Mouse (Mus musculus): ENCODE data around the gene Samd9l.
"Not testable (repeated sequence)": the region's sequence is repeated elsewhere in the genome, so short reads cannot be mapped to it uniquely, and the experiment has no call there.

The Samd9l gene

DNA sequence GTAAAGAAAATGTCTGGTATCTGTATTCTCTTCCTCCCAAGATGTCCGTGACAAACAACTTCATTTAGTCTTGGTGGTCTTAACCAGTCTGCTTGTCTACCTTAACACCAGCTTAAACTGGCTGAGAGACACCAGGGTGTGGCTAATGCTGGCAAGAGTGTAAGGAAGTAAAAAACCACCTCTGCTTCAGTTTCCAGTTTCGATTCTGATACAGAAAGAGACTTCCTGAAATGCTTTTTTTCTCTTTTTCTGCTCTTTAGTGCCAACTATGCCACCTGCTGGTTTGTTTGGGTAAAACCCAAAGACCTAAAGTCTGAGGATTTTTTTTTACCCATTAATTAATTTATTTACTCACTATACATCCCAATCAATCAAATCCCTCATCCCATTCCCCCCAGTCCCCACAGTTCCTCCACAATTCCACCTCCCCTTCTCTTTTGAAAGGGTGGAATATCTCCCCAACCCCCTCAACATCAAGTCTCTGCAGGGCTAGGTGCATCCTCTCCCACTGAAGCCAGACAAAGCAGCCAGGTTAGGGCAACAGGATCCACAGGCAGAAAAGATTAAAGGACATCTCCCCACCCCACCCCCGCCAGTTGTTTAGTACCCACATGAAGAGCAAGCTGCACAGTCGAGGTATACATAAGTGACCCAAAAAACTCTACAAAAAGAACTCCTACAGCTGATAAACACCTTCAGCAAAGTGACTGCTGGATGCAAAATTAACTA is at the start of gene Samd9l:
Gene Samd9l (minus strand): TSS at position 233 of the 729 bp plus-strand sequence.
- DNase-seq (ENCODE audit: low spot score) = peak; percentile 43

DNA sequence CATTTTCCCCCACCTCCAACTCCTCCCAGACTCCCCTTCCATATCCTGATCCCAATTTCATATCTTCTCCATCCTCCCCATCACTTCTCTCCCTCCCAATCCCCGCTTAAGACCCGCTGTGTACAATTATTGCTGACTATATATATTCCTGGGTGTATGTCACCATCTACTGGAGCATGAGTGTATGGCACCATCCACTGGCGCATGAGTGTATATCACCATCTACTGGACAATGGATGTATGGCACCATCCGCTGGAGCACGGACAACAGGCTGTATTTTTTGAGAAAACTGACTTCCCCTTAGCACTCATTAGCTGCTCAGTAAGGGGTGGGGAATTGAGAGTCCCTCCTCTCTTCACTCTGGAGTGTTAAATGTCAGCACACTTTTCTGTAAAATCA is 48.0 kb upstream of the Samd9l start:
- DNase-seq (ENCODE audit: low spot score) = peak; percentile 30

DNA sequence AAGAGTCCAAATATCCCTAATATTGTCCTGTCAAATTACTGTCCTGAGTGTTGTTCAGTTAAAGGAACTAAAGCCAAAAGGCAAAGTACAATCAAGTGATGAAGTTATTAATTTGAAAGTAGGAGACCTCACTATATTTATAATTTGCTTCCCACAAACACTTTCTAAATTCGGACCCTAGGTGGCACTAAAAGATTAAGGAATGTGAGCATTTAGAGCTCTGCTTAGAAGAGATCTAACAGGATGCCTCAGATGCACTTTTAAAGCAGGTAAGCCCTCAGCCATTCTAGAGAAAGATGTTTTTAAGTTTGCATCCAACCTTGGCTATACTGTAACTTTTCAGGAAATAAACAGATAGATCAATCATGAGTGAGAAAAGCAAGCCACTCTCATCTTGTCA is 44.5 kb upstream of the Samd9l start:
- no peak for DNase-seq (ENCODE audit: low spot score)

DNA sequence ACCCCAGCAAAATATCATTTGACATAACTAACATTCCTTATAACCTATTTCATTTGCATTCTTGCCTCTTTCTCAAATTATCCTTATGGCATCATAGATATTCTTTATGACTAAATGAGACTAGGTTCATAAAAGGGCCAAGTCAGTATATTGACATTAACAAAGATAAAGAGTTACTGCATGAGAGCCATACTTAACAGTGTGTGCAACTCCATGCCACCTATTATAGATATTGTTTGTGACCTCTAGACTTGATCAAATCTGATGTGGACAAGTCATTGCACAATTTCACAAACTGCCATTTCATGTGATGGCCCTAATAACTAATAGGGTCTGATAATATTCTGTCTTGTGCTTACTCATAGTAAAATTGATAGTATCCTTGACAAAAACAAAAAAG is 36.7 kb upstream of the Samd9l start:
- DNase-seq (ENCODE audit: low spot score) = no peak

DNA sequence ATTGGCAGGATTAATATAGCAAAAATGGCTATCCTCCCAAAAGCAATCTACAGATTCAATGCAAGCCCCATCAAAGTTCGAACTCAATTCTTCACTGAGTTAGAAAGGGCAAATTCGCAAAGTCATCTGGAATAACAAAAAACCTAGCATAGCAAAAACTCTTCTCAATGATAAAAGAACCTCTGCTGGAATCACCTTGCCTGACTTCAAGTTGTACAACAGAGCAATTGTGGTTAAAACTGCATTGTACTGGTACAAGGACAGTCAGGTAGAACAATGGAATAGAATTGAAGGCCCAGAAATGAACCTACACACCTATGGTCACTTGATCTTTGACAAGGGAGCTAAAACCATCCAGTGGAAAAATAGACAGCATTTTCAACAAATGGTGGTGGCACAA is 31.6 kb upstream of the Samd9l start:
- not testable (repeated sequence) for DNase-seq (ENCODE audit: low spot score)

DNA sequence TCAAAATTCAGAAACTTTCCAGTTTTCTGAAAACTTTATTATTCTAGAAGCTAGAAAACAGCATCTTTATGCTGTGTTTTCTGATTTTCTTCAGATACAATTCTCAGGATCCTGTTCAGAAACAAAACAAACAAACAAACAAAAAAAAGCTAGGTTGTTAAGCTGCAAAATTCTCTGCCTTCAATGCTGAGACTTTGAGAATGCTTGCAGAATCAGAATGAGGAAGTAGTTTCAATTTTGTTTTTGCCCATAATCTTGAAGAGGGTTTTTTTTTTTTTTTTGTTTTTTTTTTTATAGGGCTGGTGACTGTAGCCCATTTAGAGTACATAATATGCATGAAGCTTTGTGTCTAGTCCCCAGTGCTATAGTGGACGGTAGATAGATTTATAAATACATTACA is 27.7 kb upstream of the Samd9l start:
- DNase-seq (ENCODE audit: low spot score) = no peak

DNA sequence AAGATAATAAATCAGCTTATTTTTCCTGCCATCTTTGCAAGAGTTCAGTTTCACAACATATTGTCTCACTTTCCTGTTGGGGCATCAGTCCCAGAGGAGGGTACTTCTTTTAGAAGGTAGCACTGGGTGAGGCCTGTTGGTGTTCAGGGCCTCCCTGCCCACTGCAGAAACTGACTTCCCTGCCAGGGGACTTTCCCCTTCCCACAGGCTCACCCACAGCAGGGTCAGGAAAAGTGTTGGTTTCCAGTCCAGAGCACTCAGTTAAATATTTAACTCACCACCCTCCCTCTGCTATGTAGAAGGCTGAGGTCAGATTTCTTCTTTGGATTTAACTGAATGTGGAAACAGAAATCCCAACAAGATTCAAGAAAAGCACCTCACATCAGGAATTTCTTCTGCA is 26.0 kb upstream of the Samd9l start:
- not testable (repeated sequence) for DNase-seq (ENCODE audit: low spot score)

DNA sequence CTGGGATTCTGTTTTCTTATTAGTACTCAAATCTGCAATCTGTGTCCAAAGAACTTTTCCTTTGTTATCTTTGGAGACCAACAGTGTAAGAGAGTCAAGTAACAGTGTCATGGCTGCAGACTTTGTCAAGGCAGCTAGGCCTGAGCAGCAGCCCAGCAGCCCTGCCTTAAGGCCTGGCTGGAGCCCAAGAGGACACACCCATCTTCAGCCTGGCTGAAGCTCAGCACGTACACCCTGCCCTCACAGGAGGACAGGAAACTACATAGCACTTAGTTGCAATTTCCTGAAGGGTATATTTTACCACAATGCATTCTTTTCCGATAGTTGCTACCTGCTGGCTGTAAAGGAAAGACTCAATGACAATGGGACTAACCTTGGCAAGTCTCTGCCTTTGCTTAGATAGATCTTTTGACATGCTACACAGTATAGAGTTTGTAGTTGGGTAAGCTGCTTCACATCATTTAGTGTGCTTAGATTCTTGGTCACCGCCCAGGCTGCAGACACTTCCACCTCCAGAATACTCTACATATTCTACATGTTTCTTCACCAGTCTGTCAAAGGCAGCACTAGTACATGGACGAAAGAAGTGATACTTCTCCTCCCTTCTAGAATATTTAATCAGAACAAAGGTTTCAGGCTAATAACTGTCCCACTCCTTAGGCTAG is 25.4 kb upstream of the Samd9l start:
- DNase-seq (ENCODE audit: low spot score) = peak; percentile 29

DNA sequence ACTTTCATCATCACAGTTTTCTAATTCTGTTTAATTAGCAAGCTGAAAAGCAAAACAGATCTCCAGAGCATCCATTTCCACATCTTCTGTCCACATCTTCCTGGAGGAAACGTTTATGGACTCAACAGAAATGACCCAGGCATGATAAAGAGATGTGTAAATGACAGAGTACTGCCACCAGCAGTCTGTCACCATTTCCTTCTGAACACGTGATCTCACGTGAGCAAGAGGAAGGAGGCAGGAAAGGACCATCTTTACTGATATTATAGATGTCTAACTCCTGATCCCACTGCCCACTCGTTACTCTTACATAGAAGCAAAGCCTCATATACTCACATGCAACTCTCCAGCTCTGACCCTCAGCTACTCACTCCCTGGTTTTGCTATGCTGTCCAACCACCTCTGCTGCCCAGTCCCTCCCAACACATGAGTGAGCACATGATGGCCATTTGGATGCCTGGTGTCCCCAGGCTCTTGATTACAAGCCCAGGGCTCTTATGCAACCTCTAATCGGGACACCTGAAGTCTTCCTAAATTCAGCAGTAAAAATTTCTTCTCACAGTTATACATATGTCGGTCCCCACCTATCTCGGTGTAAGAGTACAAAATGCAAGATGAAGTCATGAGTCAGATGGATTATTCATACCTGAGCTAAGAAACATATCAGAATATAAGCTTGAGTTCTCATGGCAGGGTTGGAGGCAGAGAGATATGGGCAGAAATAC is 2.0 kb downstream of the Samd9l start:
- not testable (repeated sequence) for DNase-seq (ENCODE audit: low spot score)

DNA sequence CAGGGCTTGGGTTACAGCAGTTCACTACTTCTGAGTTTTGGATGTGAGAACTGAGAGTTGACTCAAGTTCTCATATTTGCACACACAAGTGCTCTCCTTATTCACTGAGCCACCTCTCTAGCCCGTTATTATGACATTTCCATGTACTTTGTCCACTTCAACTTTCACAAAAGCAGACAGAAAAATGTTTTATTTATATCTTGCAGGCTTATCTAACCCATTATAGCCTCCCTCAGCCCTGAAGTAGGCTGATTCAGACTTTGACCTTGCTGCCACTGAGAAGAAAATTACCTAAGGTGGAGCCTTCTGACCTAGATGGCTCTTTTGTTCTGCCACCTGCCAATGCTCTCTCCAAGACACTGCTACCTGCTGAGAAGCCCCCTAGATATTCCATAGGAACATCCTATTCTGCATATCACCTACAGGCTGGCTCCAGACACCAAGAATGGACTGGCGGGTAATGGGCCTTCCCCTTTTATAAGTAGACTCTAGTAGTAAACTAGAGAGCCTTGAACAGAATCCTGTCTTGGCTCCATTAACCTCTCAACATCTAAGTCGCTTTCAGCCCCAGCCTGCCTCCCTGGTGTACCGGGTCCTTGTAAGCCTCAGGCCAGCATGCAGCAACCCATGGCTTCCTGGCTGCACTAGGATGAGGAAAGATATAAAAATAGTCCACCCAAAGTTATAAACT is 3.3 kb downstream of the Samd9l start:
- DNase-seq (ENCODE audit: low spot score) = not testable (repeated sequence)

DNA sequence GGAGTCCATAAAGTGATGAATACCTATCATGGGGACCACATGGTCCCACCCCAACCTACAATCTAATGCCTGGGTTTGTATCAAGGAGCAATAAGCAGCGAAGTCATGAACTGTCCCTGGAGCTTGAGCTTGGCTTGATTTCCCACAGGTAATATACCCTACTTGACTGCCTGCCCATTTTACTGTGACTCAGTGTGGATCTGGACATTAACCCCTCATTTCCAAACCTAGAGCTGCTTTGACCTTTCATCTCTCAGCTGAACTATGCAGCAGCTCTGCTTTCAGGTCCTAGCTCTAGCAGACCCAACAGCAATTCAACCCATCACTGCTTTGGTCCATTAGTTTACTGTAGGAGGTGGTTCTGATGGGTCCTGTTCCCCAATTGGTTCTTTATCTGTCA is 9.4 kb downstream of the Samd9l start:
- DNase-seq (ENCODE audit: low spot score) = no peak

DNA sequence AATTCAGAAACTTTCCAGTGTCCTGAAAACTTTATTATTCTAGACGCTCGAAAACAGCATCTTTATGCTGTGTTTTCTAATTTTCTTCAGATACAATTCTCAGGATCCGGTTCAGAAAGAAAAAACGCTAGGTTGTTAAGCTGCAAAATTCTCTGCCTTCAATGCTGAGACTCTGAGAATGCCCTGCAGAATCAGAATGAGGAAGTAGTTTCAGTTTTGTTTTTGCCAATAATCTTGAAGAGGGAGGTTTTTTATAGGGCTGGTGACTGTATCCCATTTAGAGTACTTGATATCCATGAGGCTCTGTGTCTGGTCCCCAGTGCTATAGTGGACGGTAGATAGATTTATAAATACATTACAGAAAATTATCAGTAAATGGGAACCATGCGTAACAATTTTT is 12.8 kb downstream of the Samd9l start:
- DNase-seq (ENCODE audit: low spot score) = no peak

DNA sequence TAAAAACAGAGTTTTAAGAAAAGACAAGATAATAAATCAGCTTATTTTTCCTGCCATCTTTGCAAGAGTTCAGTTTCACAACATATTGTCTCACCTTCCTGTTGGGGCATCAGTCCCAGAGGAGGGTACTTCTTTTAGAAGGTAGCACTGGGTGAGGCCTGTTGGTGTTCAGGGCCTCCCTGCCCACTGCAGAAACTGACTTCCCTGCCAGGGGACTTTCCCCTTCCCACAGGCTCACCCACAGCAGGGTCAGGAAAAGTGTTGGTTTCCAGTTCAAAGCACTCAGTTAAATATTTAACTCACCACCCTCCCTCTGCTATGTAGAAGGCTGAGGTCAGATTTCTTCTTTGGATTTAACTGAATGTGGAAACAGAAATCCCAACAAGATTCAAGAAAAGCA is 14.6 kb downstream of the Samd9l start:
- DNase-seq (ENCODE audit: low spot score) = not testable (repeated sequence)

DNA sequence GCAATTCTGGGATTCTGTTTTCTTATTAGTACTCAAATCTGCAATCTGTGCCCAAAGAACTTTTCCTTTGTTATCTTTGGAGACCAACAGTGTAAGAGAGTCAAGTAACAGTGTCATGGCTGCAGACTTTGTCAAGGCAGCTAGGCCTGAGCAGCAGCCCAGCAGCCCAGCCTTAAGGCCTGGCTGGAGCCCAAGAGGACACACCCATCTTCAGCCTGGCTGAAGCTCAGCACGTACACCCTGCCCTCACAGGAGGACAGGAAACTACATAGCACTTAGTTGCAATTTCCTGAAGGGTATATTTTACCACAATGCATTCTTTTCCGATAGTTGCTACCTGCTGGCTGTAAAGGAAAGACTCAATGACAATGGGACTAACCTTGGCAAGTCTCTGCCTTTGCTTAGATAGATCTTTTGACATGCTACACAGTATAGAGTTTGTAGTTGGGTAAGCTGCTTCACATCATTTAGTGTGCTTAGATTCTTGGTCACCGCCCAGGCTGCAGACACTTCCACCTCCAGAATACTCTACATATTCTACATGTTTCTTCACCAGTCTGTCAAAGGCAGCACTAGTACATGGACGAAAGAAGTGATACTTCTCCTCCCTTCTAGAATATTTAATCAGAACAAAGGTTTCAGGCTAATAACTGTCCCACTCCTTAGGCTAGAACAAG is 15.1 kb downstream of the Samd9l start:
- not testable (repeated sequence) for DNase-seq (ENCODE audit: low spot score)

DNA sequence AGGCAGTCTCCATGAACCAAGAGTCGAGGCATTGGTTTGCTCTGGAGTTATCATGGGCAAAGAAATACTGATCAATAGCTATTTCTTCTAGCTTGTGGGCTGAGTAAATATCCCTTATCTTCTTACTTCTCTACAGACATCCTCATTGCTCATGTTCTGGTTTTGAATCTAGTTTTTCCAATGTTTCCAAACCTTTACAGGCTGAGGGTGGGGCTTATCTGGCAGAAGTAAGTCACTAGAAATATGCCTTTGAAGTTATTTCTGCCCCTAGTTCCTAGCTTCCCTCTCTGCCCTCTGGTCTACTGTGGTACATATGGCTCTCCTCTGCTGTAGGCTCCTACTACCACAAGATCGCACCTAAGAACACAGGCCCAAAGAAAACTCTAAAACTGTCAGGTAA is 20.2 kb downstream of the Samd9l start:
- DNase-seq (ENCODE audit: low spot score) = no peak

DNA sequence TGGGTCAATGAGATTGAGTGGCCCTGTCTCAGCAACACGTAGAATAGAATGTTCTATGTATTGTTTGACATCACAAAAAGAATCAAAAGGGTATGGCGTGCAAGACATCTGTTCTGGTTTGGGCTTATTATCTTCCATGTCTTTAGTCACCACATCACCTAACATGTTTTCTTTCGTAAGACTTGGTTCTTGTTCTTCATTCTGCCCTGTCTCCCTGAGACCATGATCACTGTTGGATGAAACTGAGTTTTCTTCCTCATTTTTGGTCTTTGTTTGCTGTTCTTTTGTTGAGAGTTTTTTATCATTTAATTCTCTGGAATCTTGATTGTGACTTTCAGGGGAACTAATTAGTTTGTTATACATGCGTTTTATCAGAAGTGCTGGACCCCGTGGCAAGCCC is 22.7 kb downstream of the Samd9l start:
- no peak for DNase-seq (ENCODE audit: low spot score)

DNA sequence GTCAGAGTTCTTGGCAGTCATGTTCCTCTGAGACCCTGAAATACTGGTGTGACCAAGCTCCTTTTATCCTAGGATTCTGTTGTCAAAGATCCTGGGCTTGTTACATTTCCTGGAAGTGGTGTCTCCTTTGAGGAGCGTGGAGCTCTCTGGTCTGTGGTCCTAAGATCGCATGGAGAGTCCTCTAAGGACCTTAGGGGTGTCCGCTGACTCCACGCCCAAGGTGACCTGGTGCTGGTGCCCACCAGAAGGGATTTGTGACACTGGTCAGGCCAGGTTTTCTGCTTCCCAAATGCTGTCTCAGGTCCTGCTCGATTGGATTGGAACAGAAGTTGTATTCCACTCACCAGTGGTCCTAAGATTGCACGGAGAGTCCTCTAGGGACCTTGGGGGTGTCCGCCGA is 29.8 kb downstream of the Samd9l start:
- no peak for DNase-seq (ENCODE audit: low spot score)

DNA sequence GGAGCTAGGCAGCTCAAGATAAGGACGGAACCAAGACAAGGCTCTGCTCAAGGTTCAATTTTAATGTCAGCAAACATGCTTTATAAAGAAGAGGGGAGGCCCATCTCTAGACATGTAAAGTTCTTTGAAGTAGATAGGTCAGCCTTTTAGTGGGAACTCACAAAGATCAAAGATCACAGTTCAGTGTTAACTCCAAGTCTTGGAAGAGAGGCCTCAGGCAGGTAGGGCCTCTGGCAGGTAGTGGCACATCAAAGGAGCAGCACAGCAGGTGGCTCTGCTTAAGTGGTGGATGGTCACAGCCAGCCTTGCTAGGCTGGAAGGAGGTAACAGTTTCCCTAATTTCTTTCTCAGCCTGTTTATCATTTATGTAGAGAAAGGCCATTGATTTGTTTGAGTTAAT is 33.8 kb downstream of the Samd9l start:
- not testable (repeated sequence) for DNase-seq (ENCODE audit: low spot score)

DNA sequence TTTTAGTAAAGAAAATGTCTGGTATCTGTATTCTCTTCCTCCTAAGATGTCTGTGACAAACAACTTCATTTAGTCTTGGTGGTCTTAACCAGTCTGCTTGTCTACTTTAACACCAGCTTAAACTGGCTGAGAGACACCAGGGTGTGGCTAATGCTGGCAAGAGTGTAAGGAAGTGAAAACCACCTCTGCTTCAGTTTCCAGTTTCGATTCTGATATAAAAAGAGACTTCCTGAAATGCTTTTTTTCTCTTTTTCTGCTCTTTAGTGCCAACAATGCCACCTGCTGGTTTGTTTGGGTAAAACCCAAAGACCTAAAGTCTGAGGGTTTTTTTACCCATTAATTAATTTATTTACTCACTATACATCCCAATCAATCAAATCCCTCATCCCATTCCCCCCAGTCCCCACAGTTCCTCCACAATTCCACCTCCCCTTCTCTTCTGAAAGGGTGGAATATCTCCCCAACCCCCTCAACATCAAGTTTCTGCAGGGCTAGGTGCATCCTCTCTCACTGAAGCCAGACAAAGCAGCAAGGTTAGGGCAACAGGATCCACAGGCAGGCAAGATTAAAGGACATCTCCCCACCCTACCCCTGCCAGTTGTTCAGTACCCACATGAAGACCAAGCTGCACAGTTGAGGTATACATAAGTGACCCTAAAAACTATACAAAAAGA is 53.3 kb downstream of the Samd9l start:
- DNase-seq (ENCODE audit: low spot score) = not testable (repeated sequence)

DNA sequence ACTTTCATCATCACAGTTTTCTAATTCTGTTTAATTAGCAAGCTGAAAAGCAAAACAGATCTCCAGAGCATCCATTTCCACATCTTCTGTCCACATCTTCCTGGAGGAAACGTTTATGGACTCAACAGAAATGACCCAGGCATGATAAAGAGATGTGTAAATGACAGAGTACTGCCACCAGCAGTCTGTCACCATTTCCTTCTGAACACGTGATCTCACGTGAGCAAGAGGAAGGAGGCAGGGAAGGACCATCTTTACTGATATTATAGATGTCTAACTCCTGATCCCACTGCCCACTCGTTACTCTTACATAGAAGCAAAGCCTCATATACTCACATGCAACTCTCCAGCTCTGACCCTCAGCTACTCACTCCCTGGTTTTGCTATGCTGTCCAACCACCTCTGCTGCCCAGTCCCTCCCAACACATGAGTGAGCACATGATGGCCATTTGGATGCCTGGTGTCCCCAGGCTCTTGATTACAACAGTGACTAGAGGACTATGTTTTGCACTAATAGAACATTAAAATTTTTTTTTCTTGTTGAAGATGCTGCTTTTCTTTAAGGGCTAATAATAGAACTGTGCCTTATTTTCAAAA is 54.2 kb downstream of the Samd9l start:
- DNase-seq (ENCODE audit: low spot score) = not testable (repeated sequence)
